Mouse (Mus musculus) fat pad, adult 2 months (tissue): ENCODE results near the gene Tmcc1.
"Not testable (repeated sequence)": the region's sequence is repeated elsewhere in the genome, so short reads cannot be mapped to it uniquely, and the experiment has no call there.

Experiments used
- DNase-seq: peaks from one replicate; pipeline ENCODE4 v3.0.0-alpha.2; 2011; ENCODE audit warnings: low read depth, low spot score; ENCODE audit errors: extremely low read depth

Gene Tmcc1

GRCm38 (mm10) chr6:116080756-116081155, 112.5 kb downstream of the Tmcc1 start:
- DNase-seq = no peak

GRCm38 (mm10) chr6:116077608-116078007, 115.7 kb downstream of the Tmcc1 start:
- no peak for DNase-seq

GRCm38 (mm10) chr6:116074892-116075291, 118.4 kb downstream of the Tmcc1 start:
- DNase-seq = no peak

GRCm38 (mm10) chr6:116073610-116074009, 119.7 kb downstream of the Tmcc1 start:
- DNase-seq = no peak

- peak; percentile 64 for DNase-seq
Observed at GRCm38 (mm10) chr6:116072746-116073261, 120.5 kb downstream of the Tmcc1 start.

- no peak for DNase-seq
Observed at GRCm38 (mm10) chr6:116072221-116072745, 121.0 kb downstream of the Tmcc1 start.

- DNase-seq = no peak
Observed at GRCm38 (mm10) chr6:116071781-116072180, 121.5 kb downstream of the Tmcc1 start.

GRCm38 (mm10) chr6:116070558-116070957, 122.7 kb downstream of the Tmcc1 start:
- DNase-seq = no peak

GRCm38 (mm10) chr6:116063516-116063915, 129.8 kb downstream of the Tmcc1 start:
- DNase-seq = no peak

GRCm38 (mm10) chr6:116059542-116059941, 133.7 kb downstream of the Tmcc1 start:
- not testable (repeated sequence) for DNase-seq

- no peak for DNase-seq
Observed at GRCm38 (mm10) chr6:116058541-116059300, 134.6 kb downstream of the Tmcc1 start.

GRCm38 (mm10) chr6:116056676-116057264, 136.5 kb downstream of the Tmcc1 start:
- no peak for DNase-seq

- no peak for DNase-seq
Observed at GRCm38 (mm10) chr6:116055766-116056165, 137.5 kb downstream of the Tmcc1 start.

- DNase-seq = no peak
Observed at GRCm38 (mm10) chr6:116055001-116055471, 138.2 kb downstream of the Tmcc1 start.

- no peak for DNase-seq
Observed at GRCm38 (mm10) chr6:116047896-116048295, 145.4 kb downstream of the Tmcc1 start.

GRCm38 (mm10) chr6:116047366-116047765, 145.9 kb downstream of the Tmcc1 start:
- DNase-seq = peak; percentile 64

- DNase-seq = no peak
Observed at GRCm38 (mm10) chr6:116044039-116044438, 149.2 kb downstream of the Tmcc1 start.

- no peak for DNase-seq
Observed at GRCm38 (mm10) chr6:116038222-116038621, 155.1 kb downstream of the Tmcc1 start.

GRCm38 (mm10) chr6:116037281-116037831, 155.9 kb downstream of the Tmcc1 start:
- peak; percentile 46 for DNase-seq

- no peak for DNase-seq
Observed at GRCm38 (mm10) chr6:116036555-116036954, 156.7 kb downstream of the Tmcc1 start.

- DNase-seq = no peak
Observed at GRCm38 (mm10) chr6:116031052-116031451, 162.2 kb downstream of the Tmcc1 start.

- no peak for DNase-seq
Observed at GRCm38 (mm10) chr6:116024666-116025065, 168.6 kb downstream of the Tmcc1 start.
